In the genomic region with DNA sequence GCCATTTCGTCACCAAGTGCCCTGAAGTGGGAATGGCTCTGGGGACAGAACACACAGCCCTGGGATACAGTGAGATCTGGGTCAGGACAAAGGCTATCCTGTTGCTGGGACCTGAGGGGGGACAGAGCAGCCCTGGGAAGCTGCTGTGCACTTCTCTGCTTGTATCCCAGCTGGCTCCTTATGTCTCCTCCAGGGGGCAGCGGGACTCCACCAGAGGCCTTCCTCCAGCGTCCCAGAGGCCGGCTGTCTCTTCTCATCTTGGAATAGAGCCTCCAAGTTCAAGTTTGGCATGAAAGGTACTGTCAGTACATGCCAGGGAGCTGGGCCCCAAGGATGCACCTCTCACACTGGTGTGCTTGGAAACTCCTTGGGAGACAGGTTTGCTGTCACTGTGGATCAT, we compare ENCODE assay signal across 8 mouse cellular contexts.
A peak's percentile ranks its signal among the peaks of the same experiment; 100 is the strongest.
DNase-seq lines count a peak whose midpoint lies in the region; ATAC-seq lines count a peak whose summit lies in the region.

No protein-coding gene starts in this region.

- H3K27me3 ChIP-seq in heart, embryonic 11.5 days (ENCODE audit: control insufficient read depth, insufficient read depth, low read length), result peaks cover 56% of the 10 kb centered on the region
- H3K27me3 ChIP-seq in limb, embryonic 11.5 days (ENCODE audit: control insufficient read depth, insufficient read depth, low read length), result no peaks in the 10 kb centered on the region

- H3K9me3 ChIP-seq in heart, embryonic 11.5 days (replicated peaks; ENCODE audit: control insufficient read depth, low read length), result no peaks in the 10 kb centered on the region
- H3K9me3 ChIP-seq in limb, embryonic 11.5 days (ENCODE audit: control insufficient read depth, low read length), result no peaks in the 10 kb centered on the region

- H3K36me3 ChIP-seq in heart, embryonic 11.5 days (ENCODE audit: control insufficient read depth, insufficient read depth, low read length), result no peaks in the 10 kb centered on the region
- no peaks in the 10 kb centered on the region for H3K36me3 ChIP-seq in limb, embryonic 11.5 days (ENCODE audit: control insufficient read depth, insufficient read depth, low read length)

- no peak for ATAC-seq in heart, embryonic 11.5 days (replicated peaks; ENCODE audit: insufficient number of reproducible peaks, low FRiP score, low TSS enrichment)
- no peak for ATAC-seq in limb, embryonic 11.5 days (ENCODE audit: insufficient number of reproducible peaks, low FRiP score, low TSS enrichment, low read depth)

- H3K9ac ChIP-seq in heart, embryonic 11.5 days (ENCODE audit: low read depth, low read length), result no peak overlapping the region
- no peak overlapping the region for H3K9ac ChIP-seq in limb, embryonic 11.5 days (ENCODE audit: low read length)

- 9% methylated on average over 4 of the region's 4 CpGs for WGBS in heart, embryonic 11.5 days (ENCODE audit: insufficient replicate concordance)
- 14% methylated on average over 4 of the region's 4 CpGs for WGBS in limb, embryonic 11.5 days

- H3K4me1 ChIP-seq in heart, embryonic 11.5 days (ENCODE audit: control insufficient read depth, insufficient read depth, low read length), result no peaks in the 10 kb centered on the region
- peaks cover 11% of the 10 kb centered on the region for H3K4me1 ChIP-seq in limb, embryonic 11.5 days (ENCODE audit: control insufficient read depth, insufficient read depth, low read length)

- H3K4me2 ChIP-seq in heart, embryonic 11.5 days, result no peak overlapping the region
- no peak overlapping the region for H3K4me2 ChIP-seq in limb, embryonic 11.5 days (ENCODE audit: low read depth, severe bottlenecking)

- peak; percentile 97 for DNase-seq in heart, adult 11 months
- peak; percentile 64 to 76 for DNase-seq in cerebellum, postnatal 25 days
- peak; percentile 76 for DNase-seq in gastrocnemius, postnatal 10 days
- DNase-seq in kidney, adult 8-10 months, result peak; percentile 53 to 74
- peak; percentile 79 for DNase-seq in limb, embryonic 11.5 days (ENCODE audit: low spot score)
- DNase-seq in ovary, postnatal 10 days (ENCODE audit: low spot score), result peak; percentile 48
- DNase-seq in thymus, adult 18-20 months, result peak; percentile 30 to 47

- H3K27ac ChIP-seq in heart, embryonic 11.5 days (ENCODE audit: low read depth, low read length), result no peak overlapping the region
- no peak overlapping the region for H3K27ac ChIP-seq in limb, embryonic 11.5 days (replicated peaks; ENCODE audit: low read depth, low read length)

- H3K4me3 ChIP-seq in heart, embryonic 11.5 days (ENCODE audit: low read depth, low read length), result no peak overlapping the region
- no peak overlapping the region for H3K4me3 ChIP-seq in limb, embryonic 11.5 days (ENCODE audit: low read depth, low read length)

Comparison
In these comparisons a context has a peak if more than half of its experiments do, and no peak if none do; other contexts are left out.
1. DNase-seq: peak in every context shown above with its lines; median percentile 97 in heart, adult 11 months; 79 in limb, embryonic 11.5 days; 76 in gastrocnemius, postnatal 10 days; 70 in cerebellum, postnatal 25 days; 64 in kidney, adult 8-10 months; 48 in ovary, postnatal 10 days; 38 in thymus, adult 18-20 months.